In genomic region chr4:89294486-89295440, GRCm38 (mm10) we compare ENCODE assay signal across 8 mouse cellular contexts. TPM values are rescaled to one million over a fixed set of nuclear protein-coding genes. Genes with fewer than 3 reads are reported as not detected.
DNase-seq lines count a peak whose midpoint lies in the region; ATAC-seq and TF ChIP-seq lines count a peak whose summit lies in the region.

Gene Cdkn2a (minus strand): TSS chr4:89294653.

- ATAC-seq in CD4-positive, CD25-positive, alpha-beta regulatory T cell, adult 4 months = peak; percentile 85
- peak; percentile 90 for ATAC-seq in forebrain, embryonic 12.5 days (ENCODE audit: low FRiP score)
- peak; percentile 90 for ATAC-seq in heart, postnatal 0 days (ENCODE audit: insufficient read depth, low read depth)
- peak; percentile 34 for ATAC-seq in liver, embryonic 15.5 days (ENCODE audit: insufficient read depth)
- peak; percentile 89 for ATAC-seq in neural tube, embryonic 11.5 days (ENCODE audit: insufficient read depth, low FRiP score, low TSS enrichment)

- H3K27me3 ChIP-seq in forebrain, embryonic 12.5 days = peaks cover 87% of the 10 kb centered on the region
- H3K27me3 ChIP-seq in heart, postnatal 0 days (ENCODE audit: control insufficient read depth, insufficient read depth, low read length) = peaks cover 78% of the 10 kb centered on the region
- H3K27me3 ChIP-seq in liver, embryonic 15.5 days = peaks cover 90% of the 10 kb centered on the region
- H3K27me3 ChIP-seq in neural tube, embryonic 11.5 days (ENCODE audit: control insufficient read depth, insufficient read depth, low read length) = peaks cover 91% of the 10 kb centered on the region

- DNase-seq in adrenal gland, postnatal 10 days = peak; percentile 84
- peak; percentile 61 for DNase-seq in heart, postnatal 0 days (ENCODE audit: low spot score)
- DNase-seq in kidney, postnatal 10 days = peak; percentile 80
- peak; percentile 83 for DNase-seq in neural tube, embryonic 11.5 days (ENCODE audit: low spot score)
- DNase-seq in thymus, adult 18-20 months = peak; percentile 12 to 16

- H3K9me3 ChIP-seq in forebrain, embryonic 12.5 days = no peaks in the 10 kb centered on the region
- H3K9me3 ChIP-seq in heart, postnatal 0 days (replicated peaks; ENCODE audit: control insufficient read depth, low read length) = no peaks in the 10 kb centered on the region
- H3K9me3 ChIP-seq in liver, embryonic 15.5 days (replicated peaks) = no peaks in the 10 kb centered on the region
- no peaks in the 10 kb centered on the region for H3K9me3 ChIP-seq in neural tube, embryonic 11.5 days (ENCODE audit: control insufficient read depth, low read length)

- no peaks in the 10 kb centered on the region for H3K36me3 ChIP-seq in forebrain, embryonic 12.5 days (replicated peaks)
- no peaks in the 10 kb centered on the region for H3K36me3 ChIP-seq in heart, postnatal 0 days (replicated peaks; ENCODE audit: control insufficient read depth, insufficient read depth, low read length)
- H3K36me3 ChIP-seq in liver, embryonic 15.5 days (replicated peaks) = no peaks in the 10 kb centered on the region
- H3K36me3 ChIP-seq in neural tube, embryonic 11.5 days (ENCODE audit: control insufficient read depth, insufficient read depth, low read length) = no peaks in the 10 kb centered on the region

- H3K4me2 ChIP-seq in forebrain, embryonic 12.5 days = peak within 1 kb of the TSS; percentile 93
- H3K4me2 ChIP-seq in heart, postnatal 0 days (ENCODE audit: low read depth, low read length) = peak within 1 kb of the TSS; percentile 79
- peak within 1 kb of the TSS; percentile 72 for H3K4me2 ChIP-seq in liver, embryonic 15.5 days
- peak within 1 kb of the TSS; percentile 87 for H3K4me2 ChIP-seq in neural tube, embryonic 11.5 days (ENCODE audit: low read depth)

- no peak within 1 kb of the TSS for H3K27ac ChIP-seq in forebrain, embryonic 12.5 days
- no peak within 1 kb of the TSS for H3K27ac ChIP-seq in heart, postnatal 0 days (ENCODE audit: low read depth)
- H3K27ac ChIP-seq in liver, embryonic 15.5 days (replicated peaks) = no peak within 1 kb of the TSS
- H3K27ac ChIP-seq in neural tube, embryonic 11.5 days (ENCODE audit: low read depth, low read length) = no peak within 1 kb of the TSS

- no peak for TF ChIP-seq EP300 in heart, postnatal 0 days (IDR thresholded peaks at IDR 0.05; ENCODE audit: low read depth)

- under 1% methylated on average over 112 of the region's 117 CpGs for WGBS in forebrain, embryonic 12.5 days
- 1% methylated on average over 106 of the region's 117 CpGs for WGBS in heart, postnatal 0 days
- under 1% methylated on average over 117 of the region's 117 CpGs for WGBS in liver, embryonic 15.5 days (ENCODE audit: insufficient replicate concordance)
- WGBS in neural tube, embryonic 11.5 days = under 1% methylated on average over 107 of the region's 117 CpGs

- H3K9ac ChIP-seq in forebrain, embryonic 12.5 days = peak within 1 kb of the TSS; percentile 43
- H3K9ac ChIP-seq in heart, postnatal 0 days (replicated peaks; ENCODE audit: low read depth, low read length) = peak within 1 kb of the TSS; percentile 55
- peak within 1 kb of the TSS; percentile 2; the same call in 1 of the 2 replicates for H3K9ac ChIP-seq in liver, embryonic 15.5 days
- H3K9ac ChIP-seq in neural tube, embryonic 11.5 days (ENCODE audit: low read length) = no peak within 1 kb of the TSS; the same call in 1 of the 2 replicates

- H3K4me3 ChIP-seq in forebrain, embryonic 12.5 days (replicated peaks) = peak within 1 kb of the TSS; percentile 49
- peak within 1 kb of the TSS; percentile 67 for H3K4me3 ChIP-seq in heart, postnatal 0 days (ENCODE audit: low read depth, low read length)
- H3K4me3 ChIP-seq in liver, embryonic 15.5 days (replicated peaks) = peak within 1 kb of the TSS; percentile 59
- H3K4me3 ChIP-seq in neural tube, embryonic 11.5 days (ENCODE audit: low read depth, low read length) = peak within 1 kb of the TSS; percentile 53

- H3K4me1 ChIP-seq in forebrain, embryonic 12.5 days = peaks cover 17% of the 10 kb centered on the region
- peaks cover 5% of the 10 kb centered on the region; the same call in 1 of the 2 replicates for H3K4me1 ChIP-seq in heart, postnatal 0 days (ENCODE audit: control insufficient read depth, insufficient read depth)
- H3K4me1 ChIP-seq in liver, embryonic 15.5 days (replicated peaks) = 0 out of 2 replicates have a peak, but pooled peaks cover 7% of the 10 kb centered on the region
- H3K4me1 ChIP-seq in neural tube, embryonic 11.5 days (ENCODE audit: control insufficient read depth, insufficient read depth, low read length) = peaks cover 8% of the 10 kb centered on the region; the same call in 1 of the 2 replicates

- TF ChIP-seq CTCF in heart, postnatal 0 days (IDR thresholded peaks at IDR 0.05; ENCODE audit: low read depth) = 0 out of 2 replicates have a peak, but pooled peaks have one; percentile 5

RNA-seq across cellular contexts. Expression of gene Cdkn2a, which starts in this region (rescaled TPM):
- polyA plus RNA-seq in CD4-positive, CD25-positive, alpha-beta regulatory T cell, adult 4 months (2017; shearing (Covaris generic)) = not detected
- total RNA-seq in adrenal gland, postnatal 10 days (2021) = under 1 TPM; 0.51 to 0.67 TPM
- not detected in 2 replicates for polyA plus RNA-seq in forebrain, embryonic 12.5 days (2016; fragmentation: Nextera tagmentation; extraction: Ambion mirVana)
- total RNA-seq in heart, postnatal 0 days (2014; rRNA removed; ENCODE audit: low replicate concordance) = not detected in 2 replicates
- not detected in 2 replicates for polyA plus RNA-seq in heart, postnatal 0 days (2015; fragmentation: Nextera tagmentation; extraction: Ambion mirVana)
- polyA plus RNA-seq in liver, embryonic 15.5 days (2015; fragmentation: Nextera tagmentation; extraction: Ambion mirVana) = not detected in 2 replicates
- not detected in 2 replicates for polyA plus RNA-seq in neural tube, embryonic 11.5 days (2014; fragmentation: Nextera tagmentation; extraction: Ambion mirVana)

Comparison
In these comparisons a context has a peak if more than half of its experiments do, and no peak if none do; other contexts are left out.
1. Peak in ATAC-seq in CD4-positive, CD25-positive, alpha-beta regulatory T cell, adult 4 months; RNA of the gene not detected or under 1 TPM.
2. Peak in DNase-seq in adrenal gland, postnatal 10 days; RNA of the gene not detected or under 1 TPM.
3. Peak in ATAC-seq, H3K4me3 ChIP-seq, H3K9ac ChIP-seq and H3K4me2 ChIP-seq in forebrain, embryonic 12.5 days; RNA of the gene not detected or under 1 TPM.
4. Peak in DNase-seq, ATAC-seq, H3K4me3 ChIP-seq, H3K9ac ChIP-seq and H3K4me2 ChIP-seq in heart, postnatal 0 days; RNA of the gene not detected or under 1 TPM.
5. Peak in ATAC-seq, H3K4me3 ChIP-seq, H3K9ac ChIP-seq and H3K4me2 ChIP-seq in liver, embryonic 15.5 days; RNA of the gene not detected or under 1 TPM.
6. Peak in DNase-seq, ATAC-seq, H3K4me3 ChIP-seq and H3K4me2 ChIP-seq in neural tube, embryonic 11.5 days; RNA of the gene not detected or under 1 TPM.
7. ATAC-seq: peak in every context shown above with its lines; median percentile 90 in forebrain, embryonic 12.5 days; 90 in heart, postnatal 0 days; 89 in neural tube, embryonic 11.5 days; 85 in CD4-positive, CD25-positive, alpha-beta regulatory T cell, adult 4 months; 34 in liver, embryonic 15.5 days.
8. DNase-seq: peak in every context shown above with its lines; median percentile 84 in adrenal gland, postnatal 10 days; 83 in neural tube, embryonic 11.5 days; 80 in kidney, postnatal 10 days; 61 in heart, postnatal 0 days; 14 in thymus, adult 18-20 months.